8 mouse cellular contexts compared by ENCODE assay signal in the genomic region with DNA sequence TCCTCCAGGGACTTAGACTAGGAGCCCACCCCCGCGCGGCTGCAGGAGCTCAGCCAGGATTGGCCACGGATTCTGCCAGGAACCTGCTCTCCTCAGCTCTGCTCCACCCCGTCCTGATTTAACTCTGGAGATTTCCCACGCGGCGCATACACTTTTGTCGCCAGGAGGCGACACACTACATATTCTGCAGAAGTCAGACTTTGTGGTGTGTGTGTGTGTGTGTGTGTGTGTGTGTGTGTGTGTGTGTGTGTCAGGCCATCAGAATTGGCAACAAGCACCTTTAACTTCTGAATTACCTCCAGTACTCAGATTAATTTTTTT. TPM values are rescaled to one million over a fixed set of nuclear protein-coding genes. Genes with fewer than 3 reads are reported as not detected.
A peak's percentile ranks its signal among the peaks of the same experiment; 100 is the strongest.
DNase-seq lines count a peak whose midpoint lies in the region; ATAC-seq and TF ChIP-seq lines count a peak whose summit lies in the region.

No protein-coding gene starts in this region.

- TF ChIP-seq EP300 in liver, postnatal 0 days (IDR thresholded peaks at IDR 0.05; ENCODE audit: low read depth): no peak

- H3K27me3 ChIP-seq in forebrain, embryonic 14.5 days (replicated peaks; ENCODE audit: control insufficient read depth, insufficient read depth, low read length): no peaks in the 10 kb centered on the region
- peaks cover 4% of the 10 kb centered on the region; the same call in 1 of the 2 replicates for H3K27me3 ChIP-seq in liver, postnatal 0 days (ENCODE audit: insufficient read depth, low read length)

- 2% methylated on average over 10 of the region's 10 CpGs for WGBS in forebrain, embryonic 14.5 days
- under 1% methylated on average over 10 of the region's 10 CpGs for WGBS in large intestine, adult 2 months
- WGBS in liver, postnatal 0 days (ENCODE audit: insufficient replicate concordance): 2% methylated on average over 10 of the region's 10 CpGs

- DNase-seq in CD8-positive naive resting alpha-beta T cell, adult 2 months (ENCODE audit: low read depth in 2 of 2, low spot score in 2 of 2): peak; percentile 56 to 66
- peak; percentile 72 for DNase-seq in cerebellum, adult 11 months
- DNase-seq in forebrain, embryonic 14.5 days (ENCODE audit: low spot score): peak; percentile 86
- DNase-seq in heart, postnatal 10 days: peak; percentile 85 to 91
- DNase-seq in large intestine, adult 2 months (ENCODE audit: low read depth, low spot score): peak; percentile 37
- DNase-seq in liver, postnatal 0 days: peak; percentile 79
- peak; percentile 67 for DNase-seq in thymus, postnatal 0 days (ENCODE audit: low spot score)

- peak; percentile 74 for ATAC-seq in forebrain, embryonic 14.5 days
- peak; percentile 70 for ATAC-seq in liver, postnatal 0 days
- peak; percentile 67 for ATAC-seq in neutrophil, adult 5-6 weeks (ENCODE audit: extremely low read depth, insufficient number of reproducible peaks, low FRiP score, poor library complexity, severe bottlenecking)

- peak; percentile 84 for TF ChIP-seq CTCF in liver, postnatal 0 days (IDR thresholded peaks at IDR 0.05; ENCODE audit: low read depth)

- no peak overlapping the region for H3K4me3 ChIP-seq in forebrain, embryonic 14.5 days (ENCODE audit: low read depth, low read length)
- H3K4me3 ChIP-seq in liver, postnatal 0 days (ENCODE audit: low read depth, low read length): peak overlapping the region; percentile 15; the same call in 1 of the 2 replicates

- 0 out of 2 replicates have a peak overlapping the region, but pooled peaks have one; percentile 21 for H3K9ac ChIP-seq in forebrain, embryonic 14.5 days (ENCODE audit: low read length)
- H3K9ac ChIP-seq in liver, postnatal 0 days (replicated peaks): peak overlapping the region; percentile 44

- peak overlapping the region; percentile 33; the same call in 1 of the 2 replicates for H3K27ac ChIP-seq in forebrain, embryonic 14.5 days (ENCODE audit: low read depth, low read length)
- H3K27ac ChIP-seq in liver, postnatal 0 days (ENCODE audit: low read depth): peak overlapping the region; percentile 92

- H3K36me3 ChIP-seq in forebrain, embryonic 14.5 days (ENCODE audit: control insufficient read depth, insufficient read depth, low read length): no peaks in the 10 kb centered on the region
- no peaks in the 10 kb centered on the region for H3K36me3 ChIP-seq in liver, postnatal 0 days (replicated peaks; ENCODE audit: insufficient read depth, low read length)

- intact Hi-C loops in heart, postnatal 10 days (cut with DNase I): loop anchor here (1.0 to 10.0 kb wide), 2 partner anchors 68 to 322 kb away; no protein-coding TSS in a partner anchor

- H3K4me1 ChIP-seq in forebrain, embryonic 14.5 days (ENCODE audit: control insufficient read depth, insufficient read depth, low read length): peaks cover 12% of the 10 kb centered on the region
- H3K4me1 ChIP-seq in liver, postnatal 0 days (ENCODE audit: insufficient read depth): 0 out of 2 replicates have a peak, but pooled peaks cover 5% of the 10 kb centered on the region

- peak overlapping the region; percentile 21; the same call in 1 of the 2 replicates for H3K4me2 ChIP-seq in forebrain, embryonic 14.5 days (ENCODE audit: low read length)
- H3K4me2 ChIP-seq in liver, postnatal 0 days (ENCODE audit: low read depth, low read length): peak overlapping the region; percentile 53

- H3K9me3 ChIP-seq in forebrain, embryonic 14.5 days (replicated peaks; ENCODE audit: control insufficient read depth, low read length): no peaks in the 10 kb centered on the region
- no peaks in the 10 kb centered on the region for H3K9me3 ChIP-seq in liver, postnatal 0 days (ENCODE audit: low read length)

RNA-seq across cellular contexts. Expression of a gene that starts 10.0 kb away (rescaled TPM):
- polyA plus RNA-seq in forebrain, embryonic 14.5 days (2014; fragmentation: Nextera tagmentation; extraction: Ambion mirVana): 1.6 and 1.7 TPM in 2 replicates
- total RNA-seq in heart, postnatal 10 days (2021): under 1 TPM in 1 of 2 experiments, not detected in 1; 0.48 TPM
- 39.2 and 101 TPM in 2 replicates for polyA plus RNA-seq in large intestine, adult 2 months (2012; rRNA removed)
- polyA plus RNA-seq in liver, postnatal 0 days (2015; fragmentation: Nextera tagmentation; extraction: Ambion mirVana): 0.52 and 0.95 TPM in 2 replicates
- 1.2 and 2.0 TPM in 2 replicates for total RNA-seq in neutrophil, adult 5-6 weeks (2017)
- polyA plus RNA-seq in thymus, postnatal 0 days (2015; fragmentation: Nextera tagmentation; extraction: Ambion mirVana): 1.1 and 1.2 TPM in 2 replicates

RNA-seq across cellular contexts. Expression of a gene that starts 23.2 kb away (rescaled TPM):
- 1,715 and 2,306 TPM in 2 replicates for polyA plus RNA-seq in forebrain, embryonic 14.5 days (2014; fragmentation: Nextera tagmentation; extraction: Ambion mirVana)
- total RNA-seq in heart, postnatal 10 days (2021): 100 to 1,000 TPM; 321 to 324 TPM
- polyA plus RNA-seq in large intestine, adult 2 months (2012; rRNA removed): 739 and 807 TPM in 2 replicates
- polyA plus RNA-seq in liver, postnatal 0 days (2015; fragmentation: Nextera tagmentation; extraction: Ambion mirVana): 1,043 and 1,160 TPM in 2 replicates
- total RNA-seq in neutrophil, adult 5-6 weeks (2017): 54.1 and 62.7 TPM in 2 replicates
- polyA plus RNA-seq in thymus, postnatal 0 days (2015; fragmentation: Nextera tagmentation; extraction: Ambion mirVana): 1,368 and 1,597 TPM in 2 replicates

RNA-seq across cellular contexts. Expression of a gene that starts 38.2 kb away (rescaled TPM):
- polyA plus RNA-seq in forebrain, embryonic 14.5 days (2014; fragmentation: Nextera tagmentation; extraction: Ambion mirVana): 253 and 292 TPM in 2 replicates
- 10 to 100 TPM; 41.3 to 44.8 TPM for total RNA-seq in heart, postnatal 10 days (2021)
- polyA plus RNA-seq in large intestine, adult 2 months (2012; rRNA removed): 41.0 and 48.6 TPM in 2 replicates
- 35.5 and 36.0 TPM in 2 replicates for polyA plus RNA-seq in liver, postnatal 0 days (2015; fragmentation: Nextera tagmentation; extraction: Ambion mirVana)
- 45.7 and 54.5 TPM in 2 replicates for total RNA-seq in neutrophil, adult 5-6 weeks (2017)
- polyA plus RNA-seq in thymus, postnatal 0 days (2015; fragmentation: Nextera tagmentation; extraction: Ambion mirVana): 138 and 140 TPM in 2 replicates

RNA-seq across cellular contexts. Expression of a gene that starts 46.0 kb away (rescaled TPM):
- polyA plus RNA-seq in forebrain, embryonic 14.5 days (2014; fragmentation: Nextera tagmentation; extraction: Ambion mirVana): 4.1 and 6.0 TPM in 2 replicates
- 10 to 100 TPM; 10.1 to 12.7 TPM for total RNA-seq in heart, postnatal 10 days (2021)
- polyA plus RNA-seq in large intestine, adult 2 months (2012; rRNA removed): 115 and 146 TPM in 2 replicates
- polyA plus RNA-seq in liver, postnatal 0 days (2015; fragmentation: Nextera tagmentation; extraction: Ambion mirVana): 148 and 175 TPM in 2 replicates
- 9.1 and 16.6 TPM in 2 replicates for total RNA-seq in neutrophil, adult 5-6 weeks (2017)
- 77.5 and 78.6 TPM in 2 replicates for polyA plus RNA-seq in thymus, postnatal 0 days (2015; fragmentation: Nextera tagmentation; extraction: Ambion mirVana)

RNA-seq across cellular contexts. Expression of a gene that starts 49.7 kb away (rescaled TPM):
- polyA plus RNA-seq in forebrain, embryonic 14.5 days (2014; fragmentation: Nextera tagmentation; extraction: Ambion mirVana): 32.7 TPM in 2 replicates
- 1,000 to 10,000 TPM; 1,157 to 1,242 TPM for total RNA-seq in heart, postnatal 10 days (2021)
- 348 and 403 TPM in 2 replicates for polyA plus RNA-seq in large intestine, adult 2 months (2012; rRNA removed)
- polyA plus RNA-seq in liver, postnatal 0 days (2015; fragmentation: Nextera tagmentation; extraction: Ambion mirVana): 1,168 and 1,173 TPM in 2 replicates
- total RNA-seq in neutrophil, adult 5-6 weeks (2017): 66.8 and 75.6 TPM in 2 replicates
- polyA plus RNA-seq in thymus, postnatal 0 days (2015; fragmentation: Nextera tagmentation; extraction: Ambion mirVana): 21.6 and 22.2 TPM in 2 replicates

Comparison
In these comparisons a context has a peak if more than half of its experiments do, and no peak if none do; other contexts are left out.
1. DNase-seq: peak in every context shown above with its lines; median percentile 88 in heart, postnatal 10 days; 86 in forebrain, embryonic 14.5 days; 79 in liver, postnatal 0 days; 72 in cerebellum, adult 11 months; 67 in thymus, postnatal 0 days; 61 in CD8-positive naive resting alpha-beta T cell, adult 2 months; 37 in large intestine, adult 2 months.
2. RNA of a gene that starts 10.0 kb away (polyA plus RNA-seq): 39.2 to 101 TPM in large intestine, adult 2 months; 1.6 to 1.7 TPM in forebrain, embryonic 14.5 days, 1.1 to 1.2 TPM in thymus, postnatal 0 days and 0.52 to 0.95 TPM in liver, postnatal 0 days; every median in the first group is over 10 times any median in the second.
3. Peak in every context shown above with its lines, with median percentiles within 50 percentile points of each other: ATAC-seq.